Mouse (Mus musculus) cerebellum, adult 2 months (tissue): Measurements from ENCODE around the gene Phlpp1.

Source experiments
- CTCF ChIP-seq: fragments of 200-500 bp; IDR thresholded peaks from 2 replicates; pipeline ENCODE4 v1.5.1; 2011; ENCODE audit warnings: low read depth, mild to moderate bottlenecking, control low read depth, low read length, moderate library complexity, borderline replicate concordance; ENCODE audit not compliant: insufficient read depth
- POLR2A ChIP-seq: fragments of 200-500 bp; IDR thresholded peaks from 2 replicates; pipeline ENCODE4 v1.6.1; 2011; ENCODE audit warnings: low read length, control low read depth, borderline replicate concordance; ENCODE audit not compliant: insufficient read depth

DNA sequence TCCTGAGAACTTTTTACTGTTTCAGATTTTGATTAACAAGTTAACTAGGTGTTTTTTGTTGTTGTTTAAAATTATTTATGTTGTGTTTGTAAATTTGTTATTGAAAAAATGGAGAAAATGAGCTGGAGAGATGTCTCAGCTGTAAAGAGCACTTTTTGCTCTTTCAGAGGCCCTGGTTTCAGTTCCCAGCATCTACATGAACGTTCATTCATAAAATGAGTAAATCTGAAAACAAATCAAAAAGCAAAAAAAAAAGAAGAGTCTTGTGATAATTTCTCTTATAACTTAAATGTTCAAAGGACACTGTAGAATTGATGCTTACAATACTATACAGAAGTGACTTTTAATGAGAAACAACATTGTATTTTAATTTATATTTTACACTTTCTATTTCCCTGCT is 82.5 kb downstream of the Phlpp1 start:
- TF ChIP-seq CTCF, result no peak
- TF ChIP-seq POLR2A, result no peak
